Comparison of ENCODE assay signal across 7 mouse cellular contexts in genomic region chr17:66519554-66520553, GRCm38 (mm10). TPM values are rescaled to one million over a fixed set of nuclear protein-coding genes. Genes with fewer than 3 reads are reported as not detected.
DNase-seq lines count a peak whose midpoint lies in the region; ATAC-seq and TF ChIP-seq lines count a peak whose summit lies in the region.

TSS of gene Rab12 (minus strand) at chr17:66519729.

- H3K27me3 ChIP-seq in embryonic facial prominence, embryonic 12.5 days, result no peaks in the 10 kb centered on the region
- no peaks in the 10 kb centered on the region for H3K27me3 ChIP-seq in kidney, adult 2 months (replicated peaks; ENCODE audit: control insufficient read depth, insufficient read depth, low read length)
- H3K27me3 ChIP-seq in limb, embryonic 12.5 days, result no peaks in the 10 kb centered on the region
- H3K27me3 ChIP-seq in midbrain, embryonic 15.5 days (replicated peaks), result no peaks in the 10 kb centered on the region
- no peaks in the 10 kb centered on the region for H3K27me3 ChIP-seq in spleen, adult 2 months (ENCODE audit: control insufficient read depth, insufficient read depth, low read length)

- peaks cover 13% of the 10 kb centered on the region for H3K4me1 ChIP-seq in embryonic facial prominence, embryonic 12.5 days
- peaks cover 6% of the 10 kb centered on the region for H3K4me1 ChIP-seq in kidney, adult 2 months (ENCODE audit: control insufficient read depth, insufficient read depth, low read length)
- H3K4me1 ChIP-seq in limb, embryonic 12.5 days (replicated peaks), result peaks cover 13% of the 10 kb centered on the region
- H3K4me1 ChIP-seq in midbrain, embryonic 15.5 days, result peaks cover 26% of the 10 kb centered on the region
- H3K4me1 ChIP-seq in spleen, adult 2 months (ENCODE audit: control insufficient read depth, insufficient read depth, insufficient read length), result peaks cover 7% of the 10 kb centered on the region

- peak; percentile 80 for ATAC-seq in embryonic facial prominence, embryonic 12.5 days (ENCODE audit: insufficient number of reproducible peaks, insufficient read depth, low FRiP score, low TSS enrichment)
- ATAC-seq in limb, embryonic 12.5 days (ENCODE audit: insufficient number of reproducible peaks, insufficient read depth, low FRiP score, low TSS enrichment, low read depth), result peak; percentile 93
- ATAC-seq in midbrain, embryonic 15.5 days (replicated peaks), result peak; percentile 96

- peak; percentile 83 for TF ChIP-seq CTCF in kidney, adult 2 months (conservative IDR thresholded peaks at IDR 0.05; ENCODE audit: insufficient read depth, insufficient read length, low read depth, low read length)
- TF ChIP-seq CTCF in spleen, adult 2 months (IDR thresholded peaks at IDR 0.05; ENCODE audit: extremely low read depth, insufficient read depth, insufficient read length, insufficient replicate concordance), result peak; percentile 95

- H3K4me3 ChIP-seq in embryonic facial prominence, embryonic 12.5 days, result peak within 1 kb of the TSS; percentile 99
- peak within 1 kb of the TSS; percentile 97 for H3K4me3 ChIP-seq in kidney, adult 2 months (ENCODE audit: insufficient read depth, low read depth, low read length)
- H3K4me3 ChIP-seq in limb, embryonic 12.5 days (replicated peaks), result peak within 1 kb of the TSS; percentile 99
- peak within 1 kb of the TSS; percentile 100 for H3K4me3 ChIP-seq in midbrain, embryonic 15.5 days
- peak within 1 kb of the TSS; percentile 96 for H3K4me3 ChIP-seq in spleen, adult 2 months (ENCODE audit: extremely low read depth, insufficient read depth, insufficient read length)

- whole genome bisulfite sequencing in embryonic facial prominence, embryonic 12.5 days, result 8% methylated on average over 71 of the region's 71 CpGs
- WGBS in kidney, adult 2 months, result 4% methylated on average over 71 of the region's 71 CpGs
- 8% methylated on average over 63 of the region's 71 CpGs for WGBS in limb, embryonic 12.5 days
- WGBS in midbrain, embryonic 15.5 days, result 12% methylated on average over 55 of the region's 71 CpGs
- WGBS in spleen, adult 2 months, result 11% methylated on average over 68 of the region's 71 CpGs

- H3K27ac ChIP-seq in embryonic facial prominence, embryonic 12.5 days, result peak within 1 kb of the TSS; percentile 57
- peak within 1 kb of the TSS; percentile 1; the same call in 1 of the 2 replicates for H3K27ac ChIP-seq in kidney, adult 2 months (ENCODE audit: insufficient read depth, low read depth, low read length)
- peak within 1 kb of the TSS; percentile 35; the same call in 1 of the 2 replicates for H3K27ac ChIP-seq in limb, embryonic 12.5 days
- H3K27ac ChIP-seq in midbrain, embryonic 15.5 days, result peak within 1 kb of the TSS; percentile 69
- peak within 1 kb of the TSS; percentile 30; the same call in 1 of the 2 replicates for H3K27ac ChIP-seq in spleen, adult 2 months (ENCODE audit: insufficient read depth, low read length)

- H3K9me3 ChIP-seq in embryonic facial prominence, embryonic 12.5 days, result no peaks in the 10 kb centered on the region
- H3K9me3 ChIP-seq in limb, embryonic 12.5 days, result no peaks in the 10 kb centered on the region
- no peaks in the 10 kb centered on the region for H3K9me3 ChIP-seq in midbrain, embryonic 15.5 days

- no peak for TF ChIP-seq POLR2A in kidney, adult 2 months (IDR thresholded peaks at IDR 0.05; ENCODE audit: low read depth, low read length)
- 0 out of 2 replicates have a peak, but pooled peaks have one; percentile 6 for TF ChIP-seq POLR2A in spleen, adult 2 months (IDR thresholded peaks at IDR 0.05; ENCODE audit: low read depth, low read length)

- H3K9ac ChIP-seq in embryonic facial prominence, embryonic 12.5 days, result peak within 1 kb of the TSS; percentile 98
- H3K9ac ChIP-seq in limb, embryonic 12.5 days (replicated peaks), result peak within 1 kb of the TSS; percentile 98
- H3K9ac ChIP-seq in midbrain, embryonic 15.5 days, result peak within 1 kb of the TSS; percentile 96

- H3K36me3 ChIP-seq in embryonic facial prominence, embryonic 12.5 days, result no peaks in the 10 kb centered on the region
- no peaks in the 10 kb centered on the region for H3K36me3 ChIP-seq in kidney, adult 2 months (ENCODE audit: control insufficient read depth, insufficient read depth, low read length)
- H3K36me3 ChIP-seq in limb, embryonic 12.5 days, result peaks cover 5% of the 10 kb centered on the region; the same call in 1 of the 2 replicates
- H3K36me3 ChIP-seq in midbrain, embryonic 15.5 days (replicated peaks), result no peaks in the 10 kb centered on the region
- no peaks in the 10 kb centered on the region for H3K36me3 ChIP-seq in spleen, adult 2 months (ENCODE audit: control insufficient read depth, insufficient read depth, low read length)

- peak within 1 kb of the TSS; percentile 87 for H3K4me2 ChIP-seq in embryonic facial prominence, embryonic 12.5 days (replicated peaks)
- H3K4me2 ChIP-seq in limb, embryonic 12.5 days, result peak within 1 kb of the TSS; percentile 83
- peak within 1 kb of the TSS; percentile 91 for H3K4me2 ChIP-seq in midbrain, embryonic 15.5 days

- DNase-seq in adrenal gland, postnatal 25 days, result peak; percentile 92
- peak; percentile 90 to 93 for DNase-seq in heart, adult 18-20 months
- DNase-seq in kidney, adult 2 months, result peak; percentile 86
- DNase-seq in spleen, adult 2 months (ENCODE audit: low read depth in 1 of 2, low spot score in 2 of 2), result peak; percentile 55 to 79

RNA-seq across cellular contexts. Expression of gene Rab12, which starts in this region (rescaled TPM):
- 84.6 and 98.9 TPM in 2 replicates for total RNA-seq in adrenal gland, postnatal 25 days (2021)
- polyA plus RNA-seq in embryonic facial prominence, embryonic 12.5 days (2016; fragmentation: Nextera tagmentation; extraction: Ambion mirVana), result 56.4 and 59.9 TPM in 2 replicates
- 100 to 1,000 TPM; 204 to 226 TPM for total RNA-seq in heart, adult 18-20 months (2021)
- polyA plus RNA-seq in kidney, adult 2 months (2012; rRNA removed), result 22.9 and 24.9 TPM in 2 replicates
- 46.7 and 48.0 TPM in 2 replicates for polyA plus RNA-seq in limb, embryonic 12.5 days (2016; fragmentation: Nextera tagmentation; extraction: Ambion mirVana)
- 83.7 and 84.1 TPM in 2 replicates for polyA plus RNA-seq in midbrain, embryonic 15.5 days (2015; fragmentation: Nextera tagmentation; extraction: Ambion mirVana)
- polyA plus RNA-seq in spleen, adult 2 months (2012; rRNA removed), result 22.3 and 22.7 TPM in 2 replicates

Comparison
In these comparisons a context has a peak if more than half of its experiments do, and no peak if none do; other contexts are left out.
1. Peak in every context shown above with its lines: DNase-seq, ATAC-seq, H3K4me3 ChIP-seq and H3K27ac ChIP-seq.
2. H3K27ac ChIP-seq: peak in every context shown above with its lines; median percentile 69 in midbrain, embryonic 15.5 days; 57 in embryonic facial prominence, embryonic 12.5 days; 35 in limb, embryonic 12.5 days; 30 in spleen, adult 2 months; 1 in kidney, adult 2 months.